Mouse (Mus musculus): ENCODE data around the gene Gm17521. TPM values are rescaled to one million over a fixed set of nuclear protein-coding genes. Genes with fewer than 3 reads are reported as not detected.

The Gm17521 gene
- polyA plus RNA-seq (2017; shearing (Covaris generic)) = not detected

DNA sequence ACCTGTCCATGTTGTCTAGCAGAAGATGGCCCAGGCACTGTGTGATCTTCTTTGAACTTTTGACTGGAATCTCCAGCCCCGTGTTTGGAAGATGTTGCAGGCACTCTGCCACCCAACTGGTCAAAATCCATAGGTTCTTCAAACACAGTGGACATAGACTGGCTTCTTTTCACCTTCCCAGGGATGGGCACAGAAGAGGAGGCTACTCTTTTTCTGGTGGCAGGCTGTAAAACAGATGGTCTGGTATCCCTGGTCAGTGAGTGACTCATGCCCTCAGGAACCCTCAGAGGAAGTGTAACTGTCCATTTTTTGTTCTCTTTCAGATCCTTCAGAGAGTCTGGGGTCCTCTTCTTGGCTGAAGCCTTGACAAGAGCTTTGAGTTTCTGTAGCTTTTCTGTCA, at the start of gene Gm17521:
Gm17521 (minus strand) TSS at position 101 of the 400 bp plus-strand sequence.

Other genes starting within 250 kb of the Gm17521 start
- gene Cldn34c1, start 73.8 kb upstream of the Gm17521 start, polyA plus RNA-seq (2017; shearing (Covaris generic)) = 1 to 10 TPM; 1.3 to 1.6 TPM
- not detected for gene Srsx, start 192.8 kb upstream of the Gm17521 start, polyA plus RNA-seq (2017; shearing (Covaris generic))
- gene Gm17577, start 217.2 kb upstream of the Gm17521 start, polyA plus RNA-seq (2017; shearing (Covaris generic)) = not detected